Mouse (Mus musculus) hindbrain, postnatal 0 days (tissue): ENCODE measurements at regions not wholly inside any gene's neighbourhood (a gene's known extent, or its start where the extent isn't known, plus 50 kb on each side); places are given as distances from the start of the nearest gene placed in this dataset.

Source experiments
- ATAC-seq: fragments of 200-750 bp; cut with Nextera tagmentation; 2 replicates; pipeline ENCODE4 v1.8.0; 2017; ENCODE audit warnings: mild to moderate bottlenecking, moderate TSS enrichment, moderate library complexity
- DNase-seq: peaks from one replicate; pipeline ENCODE4 v3.0.0-alpha.2; 2015; ENCODE audit warnings: low spot score
- H3K27ac ChIP-seq: fragments of 300-500 bp; sonication (generic); 2 replicates; pipeline ENCODE4 v1.5.1; 2014; ENCODE audit warnings: mild to moderate bottlenecking
- H3K27me3 ChIP-seq: fragments of 300-500 bp; sonication (generic); 2 replicates; pipeline ENCODE4 v1.6.1; 2014; ENCODE audit warnings: low read length, mixed read lengths; ENCODE audit not compliant: insufficient read depth
- H3K36me3 ChIP-seq: fragments of 300-500 bp; sonication (generic); 2 replicates; pipeline ENCODE4 v1.6.1; 2014; ENCODE audit warnings: low read length, mixed read lengths; ENCODE audit not compliant: insufficient read depth
- H3K4me1 ChIP-seq: fragments of 300-500 bp; sonication (generic); 2 replicates; pipeline ENCODE4 v1.6.1; 2014; ENCODE audit warnings: antibody characterized with exemption, low read length, mixed read lengths; ENCODE audit not compliant: insufficient read depth
- H3K4me2 ChIP-seq: fragments of 300-500 bp; sonication (generic); 2 replicates; pipeline ENCODE4 v1.6.1; 2014; ENCODE audit warnings: low read depth, mild to moderate bottlenecking, low read length, moderate library complexity, mixed read lengths
- H3K4me3 ChIP-seq: fragments of 300-500 bp; sonication (generic); 2 replicates; pipeline ENCODE4 v1.5.1; 2014; ENCODE audit warnings: low read length
- H3K9ac ChIP-seq: fragments of 300-500 bp; sonication (generic); replicated peaks from 2 replicates; pipeline ENCODE4 v1.6.1; 2014; ENCODE audit warnings: mild to moderate bottlenecking, low read length, moderate library complexity, mixed read lengths
- H3K9me3 ChIP-seq: fragments of 300-500 bp; sonication (generic); 2 replicates; pipeline ENCODE4 v1.6.1; 2016; ENCODE audit warnings: low read length, mixed read lengths
- CTCF ChIP-seq: IDR thresholded peaks from 2 replicates; pipeline ENCODE4 v1.5.1; 2016; ENCODE audit warnings: antibody characterized with exemption, control low read depth, low read depth
- WGBS: fragments of 180-500 bp; shearing (Covaris S2); extraction: QIAGEN DNeasy Blood & Tissue Kit; methylation state at CpG from one replicate; pipeline ENCODE4 v1.1.7; 2014; 5-methylcytosine and 5-hydroxymethylcytosine counted together

- Histone ChIP-seq H3K9ac (no peak overlapping the region), H3K4me2 (no peak overlapping the region), H3K27me3 (no peaks in the 10 kb centered on the region), H3K36me3 (no peaks in the 10 kb centered on the region), H3K27ac (no peak overlapping the region), H3K9me3 (no peaks in the 10 kb centered on the region), H3K4me3 (no peak overlapping the region), H3K4me1 (peaks cover 6% of the 10 kb centered on the region; the same call in 1 of the 2 replicates)
- no peak for DNase-seq
- TF ChIP-seq CTCF: no peak
- WGBS: 78% methylated on average over 6 of the region's 6 CpGs
- no peak for ATAC-seq
Measured at GRCm38 (mm10) chr7:36155159-36155558, 352.4 kb upstream of the Zfp507 start.

GRCm38 (mm10) chr7:36150871-36151560, 348.2 kb upstream of the Zfp507 start:
- H3K4me3 ChIP-seq: no peak overlapping the region
- peak overlapping the region; percentile 32; the same call in 1 of the 2 replicates for H3K27ac ChIP-seq
- H3K4me1 ChIP-seq: peaks cover 6% of the 10 kb centered on the region; the same call in 1 of the 2 replicates
- DNase-seq: peak; percentile 37
- no peak for TF ChIP-seq CTCF
- 0 out of 2 replicates have a peak, but pooled peaks have one; percentile 51 for ATAC-seq
- H3K9ac ChIP-seq: no peak overlapping the region
- H3K9me3 ChIP-seq: no peaks in the 10 kb centered on the region
- 20% methylated on average over 12 of the region's 12 CpGs for WGBS
- no peak overlapping the region for H3K4me2 ChIP-seq
- no peaks in the 10 kb centered on the region for H3K36me3 ChIP-seq
- H3K27me3 ChIP-seq: no peaks in the 10 kb centered on the region

- no peak overlapping the region for H3K9ac ChIP-seq
- H3K9me3 ChIP-seq: no peaks in the 10 kb centered on the region
- no peak overlapping the region for H3K27ac ChIP-seq
- 38% methylated on average over 5 of the region's 5 CpGs for WGBS
- DNase-seq: no peak
- H3K4me3 ChIP-seq: no peak overlapping the region
- peak; percentile 40; the same call in 1 of the 2 replicates for ATAC-seq
- no peaks in the 10 kb centered on the region for H3K27me3 ChIP-seq
- H3K4me2 ChIP-seq: no peak overlapping the region
- H3K36me3 ChIP-seq: no peaks in the 10 kb centered on the region
- TF ChIP-seq CTCF: no peak
- no peaks in the 10 kb centered on the region for H3K4me1 ChIP-seq
Measured at GRCm38 (mm10) chr7:36136571-36136970, 333.8 kb upstream of the Zfp507 start.

GRCm38 (mm10) chr7:36134557-36134956, 331.8 kb upstream of the Zfp507 start:
- WGBS: 59% methylated on average over 4 of the region's 4 CpGs
- TF ChIP-seq CTCF: no peak
- DNase-seq: no peak

GRCm38 (mm10) chr7:36133658-36134143, 330.9 kb upstream of the Zfp507 start:
- Histone ChIP-seq H3K27me3 (no peaks in the 10 kb centered on the region), H3K27ac (0 out of 2 replicates have a peak overlapping the region, but pooled peaks have one; percentile 3), H3K4me1 (no peaks in the 10 kb centered on the region), H3K9ac (no peak overlapping the region), H3K4me2 (0 out of 2 replicates have a peak overlapping the region, but pooled peaks have one; percentile 17), H3K36me3 (no peaks in the 10 kb centered on the region), H3K4me3 (no peak overlapping the region), H3K9me3 (no peaks in the 10 kb centered on the region)
- no peak for TF ChIP-seq CTCF
- WGBS: 6% methylated on average over 8 of the region's 8 CpGs
- DNase-seq: peak; percentile 59
- ATAC-seq: peak; percentile 64

More at GRCm38 (mm10) chr7:36134557-36134956, 331.8 kb upstream of the Zfp507 start:
- Histone ChIP-seq H3K4me3 (no peak overlapping the region), H3K36me3 (no peaks in the 10 kb centered on the region), H3K27me3 (no peaks in the 10 kb centered on the region), H3K9ac (no peak overlapping the region), H3K9me3 (no peaks in the 10 kb centered on the region), H3K4me1 (no peaks in the 10 kb centered on the region), H3K27ac (no peak overlapping the region), H3K4me2 (no peak overlapping the region)
- ATAC-seq: no peak

GRCm38 (mm10) chr7:36133026-36133425, 330.2 kb upstream of the Zfp507 start:
- no peaks in the 10 kb centered on the region for H3K9me3 ChIP-seq
- H3K27me3 ChIP-seq: no peaks in the 10 kb centered on the region
- no peak overlapping the region for H3K4me2 ChIP-seq
- no peak for TF ChIP-seq CTCF
- no peaks in the 10 kb centered on the region for H3K4me1 ChIP-seq
- 57% methylated on average over 11 of the region's 11 CpGs for WGBS
- DNase-seq (no peak), ATAC-seq (no peak)
- H3K27ac ChIP-seq: no peak overlapping the region
- no peaks in the 10 kb centered on the region for H3K36me3 ChIP-seq
- H3K4me3 ChIP-seq: no peak overlapping the region
- no peak overlapping the region for H3K9ac ChIP-seq

- H3K4me2 ChIP-seq: no peak overlapping the region
- WGBS: 38% methylated on average over 1 of the region's 1 CpGs
- H3K36me3 ChIP-seq: no peaks in the 10 kb centered on the region
- no peaks in the 10 kb centered on the region for H3K4me1 ChIP-seq
- ATAC-seq (no peak), DNase-seq (peak; percentile 37)
- no peak for TF ChIP-seq CTCF
- H3K27me3 ChIP-seq: no peaks in the 10 kb centered on the region
- no peak overlapping the region for H3K9ac ChIP-seq
- H3K4me3 ChIP-seq: no peak overlapping the region
- no peaks in the 10 kb centered on the region for H3K9me3 ChIP-seq
- H3K27ac ChIP-seq: no peak overlapping the region
Measured at GRCm38 (mm10) chr7:36132569-36132968, 329.8 kb upstream of the Zfp507 start.
